Mouse (Mus musculus): ENCODE results near the gene Fam98b. TPM values are rescaled to one million over a fixed set of nuclear protein-coding genes. Genes with fewer than 3 reads are reported as not detected.

Gene Fam98b
- polyA plus RNA-seq, 1 experiment from 2014 or later, result 5.6 TPM

- H3K4me1 ChIP-seq (replicated peaks), result no peaks in the 10 kb centered on the region
- ATAC-seq (ENCODE audit: low read depth), result no peak
These were observed 19.3 kb upstream of the Fam98b start for GRCm38 (mm10) chr2:117230261-117230660.

GRCm38 (mm10) chr2:117231257-117231656 is 18.3 kb upstream of the Fam98b start:
- Histone ChIP-seq H3K27ac (no peak overlapping the region), H3K36me3 (no peaks in the 10 kb centered on the region), H3K9me3 (replicated peaks) (no peaks in the 10 kb centered on the region), H3K4me2 (no peak overlapping the region), H3K27me3 (no peaks in the 10 kb centered on the region), H3K4me1 (replicated peaks) (no peaks in the 10 kb centered on the region), H3K9ac (no peak overlapping the region), H3K4me3 (replicated peaks) (no peak overlapping the region)
- DNase-seq (peak; percentile 27), ATAC-seq (ENCODE audit: low read depth) (peak; percentile 51; the same call in 1 of the 2 replicates)
- 7% methylated on average over 13 of the region's 13 CpGs for WGBS (ENCODE audit: insufficient replicate concordance)

More at GRCm38 (mm10) chr2:117230261-117230660, 19.3 kb upstream of the Fam98b start:
- WGBS (ENCODE audit: insufficient replicate concordance), result 75% methylated on average over 7 of the region's 7 CpGs
- Histone ChIP-seq H3K9me3 (replicated peaks) (no peaks in the 10 kb centered on the region), H3K27ac (no peak overlapping the region), H3K4me2 (no peak overlapping the region), H3K9ac (no peak overlapping the region), H3K27me3 (no peaks in the 10 kb centered on the region), H3K36me3 (no peaks in the 10 kb centered on the region), H3K4me3 (replicated peaks) (no peak overlapping the region)
- no peak for DNase-seq

- H3K4me2 ChIP-seq, result no peak overlapping the region
- H3K4me1 ChIP-seq (replicated peaks), result no peaks in the 10 kb centered on the region
- ATAC-seq (ENCODE audit: low read depth) (no peak), DNase-seq (no peak)
- no peak overlapping the region for H3K27ac ChIP-seq
- 67% methylated on average over 4 of the region's 4 CpGs for WGBS (ENCODE audit: insufficient replicate concordance)
- H3K36me3 ChIP-seq, result no peaks in the 10 kb centered on the region
- H3K9ac ChIP-seq, result no peak overlapping the region
- H3K9me3 ChIP-seq (replicated peaks), result no peaks in the 10 kb centered on the region
- no peaks in the 10 kb centered on the region for H3K27me3 ChIP-seq
- no peak overlapping the region for H3K4me3 ChIP-seq (replicated peaks)
These were observed 7.6 kb upstream of the Fam98b start for GRCm38 (mm10) chr2:117241953-117242352.

GRCm38 (mm10) chr2:117250001-117250510 is 517 bp downstream of the Fam98b start:
- WGBS (ENCODE audit: insufficient replicate concordance), result under 1% methylated on average over 24 of the region's 24 CpGs
- H3K27ac ChIP-seq, result no peak overlapping the region
- H3K27me3 ChIP-seq, result no peaks in the 10 kb centered on the region
- peak overlapping the region; percentile 75 for H3K4me2 ChIP-seq
- DNase-seq (peak; percentile 24), ATAC-seq (ENCODE audit: low read depth) (peak; percentile 68)
- H3K36me3 ChIP-seq, result 0 out of 2 replicates have a peak, but pooled peaks cover 5% of the 10 kb centered on the region
- H3K4me1 ChIP-seq (replicated peaks), result peaks cover 13% of the 10 kb centered on the region
- peak overlapping the region; percentile 84 for H3K9ac ChIP-seq
- no peaks in the 10 kb centered on the region for H3K9me3 ChIP-seq (replicated peaks)
- H3K4me3 ChIP-seq (replicated peaks), result peak overlapping the region; percentile 75

- Histone ChIP-seq H3K4me3 (replicated peaks) (no peak overlapping the region), H3K27ac (no peak overlapping the region), H3K36me3 (0 out of 2 replicates have a peak, but pooled peaks cover 5% of the 10 kb centered on the region), H3K9me3 (replicated peaks) (no peaks in the 10 kb centered on the region), H3K4me2 (no peak overlapping the region), H3K4me1 (replicated peaks) (peaks cover 22% of the 10 kb centered on the region), H3K9ac (no peak overlapping the region), H3K27me3 (no peaks in the 10 kb centered on the region)
- 64% methylated on average over 2 of the region's 2 CpGs for WGBS (ENCODE audit: insufficient replicate concordance)
- no peak for ATAC-seq (ENCODE audit: low read depth)
- no peak for DNase-seq
These were observed 5.9 kb downstream of the Fam98b start for GRCm38 (mm10) chr2:117255415-117255814.

- Histone ChIP-seq H3K36me3 (peaks cover 14% of the 10 kb centered on the region; the same call in 1 of the 2 replicates), H3K27me3 (no peaks in the 10 kb centered on the region), H3K4me2 (no peak overlapping the region), H3K9ac (no peak overlapping the region), H3K9me3 (replicated peaks) (no peaks in the 10 kb centered on the region), H3K4me3 (replicated peaks) (no peak overlapping the region), H3K4me1 (replicated peaks) (peaks cover 12% of the 10 kb centered on the region), H3K27ac (no peak overlapping the region)
- ATAC-seq (ENCODE audit: low read depth) (no peak), DNase-seq (no peak)
- 30% methylated on average over 1 of the region's 1 CpGs for WGBS (ENCODE audit: insufficient replicate concordance)
These were observed 8.1 kb downstream of the Fam98b start for GRCm38 (mm10) chr2:117257617-117258016.

GRCm38 (mm10) chr2:117262184-117262583 is 12.6 kb downstream of the Fam98b start:
- Histone ChIP-seq H3K4me1 (replicated peaks) (peaks cover 6% of the 10 kb centered on the region), H3K4me3 (replicated peaks) (no peak overlapping the region), H3K36me3 (peaks cover 26% of the 10 kb centered on the region), H3K4me2 (no peak overlapping the region), H3K27ac (no peak overlapping the region), H3K9ac (no peak overlapping the region), H3K9me3 (replicated peaks) (no peaks in the 10 kb centered on the region), H3K27me3 (no peaks in the 10 kb centered on the region)
- WGBS (ENCODE audit: insufficient replicate concordance), result 73% methylated on average over 5 of the region's 5 CpGs
- no peak for ATAC-seq (ENCODE audit: low read depth)
- no peak for DNase-seq

- Histone ChIP-seq H3K4me2 (no peak overlapping the region), H3K27me3 (no peaks in the 10 kb centered on the region), H3K27ac (no peak overlapping the region), H3K4me3 (replicated peaks) (no peak overlapping the region), H3K9me3 (replicated peaks) (no peaks in the 10 kb centered on the region), H3K9ac (no peak overlapping the region), H3K36me3 (peaks cover 38% of the 10 kb centered on the region), H3K4me1 (replicated peaks) (no peaks in the 10 kb centered on the region)
- DNase-seq, result peak; percentile 18
- 70% methylated on average over 11 of the region's 11 CpGs for WGBS (ENCODE audit: insufficient replicate concordance)
- peak; percentile 69; the same call in 1 of the 2 replicates for ATAC-seq (ENCODE audit: low read depth)
These were observed 14.4 kb downstream of the Fam98b start for GRCm38 (mm10) chr2:117263786-117264408.

GRCm38 (mm10) chr2:117288291-117288690 is 38.8 kb downstream of the Fam98b start:
- Histone ChIP-seq H3K4me3 (replicated peaks) (no peak overlapping the region), H3K4me1 (replicated peaks) (no peaks in the 10 kb centered on the region), H3K27ac (no peak overlapping the region), H3K9ac (no peak overlapping the region), H3K27me3 (no peaks in the 10 kb centered on the region), H3K36me3 (no peaks in the 10 kb centered on the region), H3K4me2 (no peak overlapping the region), H3K9me3 (replicated peaks) (no peaks in the 10 kb centered on the region)
- 71% methylated on average over 7 of the region's 7 CpGs for WGBS (ENCODE audit: insufficient replicate concordance)
- ATAC-seq (ENCODE audit: low read depth), result no peak
- no peak for DNase-seq

GRCm38 (mm10) chr2:117299596-117300448 is 50.3 kb downstream of the Fam98b start:
- Histone ChIP-seq H3K4me3 (replicated peaks) (no peak overlapping the region), H3K4me2 (no peak overlapping the region), H3K27ac (no peak overlapping the region), H3K27me3 (no peaks in the 10 kb centered on the region), H3K9ac (no peak overlapping the region), H3K9me3 (replicated peaks) (no peaks in the 10 kb centered on the region), H3K4me1 (replicated peaks) (no peaks in the 10 kb centered on the region), H3K36me3 (no peaks in the 10 kb centered on the region)
- 67% methylated on average over 16 of the region's 16 CpGs for WGBS (ENCODE audit: insufficient replicate concordance)
- DNase-seq (no peak), ATAC-seq (ENCODE audit: low read depth) (no peak)
